Mouse (Mus musculus): Measurements from ENCODE around the gene Anks4b. TPM values are rescaled to one million over a fixed set of nuclear protein-coding genes. Genes with fewer than 3 reads are reported as not detected.
A peak's percentile ranks its signal among the peaks of the same experiment; 100 is the strongest.

Gene Anks4b
- polyA plus RNA-seq, 1 experiment from 2014 or later = not detected

- H3K4me1 ChIP-seq (ENCODE audit: control insufficient read depth, insufficient read depth, low read length) = no peaks in the 10 kb centered on the region
- 89% methylated on average over 6 of the region's 6 CpGs for WGBS
- ATAC-seq (ENCODE audit: insufficient number of reproducible peaks, low FRiP score, low TSS enrichment, low read depth) (no peak), DNase-seq (ENCODE audit: low spot score) (no peak)
- H3K9ac ChIP-seq (ENCODE audit: low read length) = no peak overlapping the region
- H3K36me3 ChIP-seq (ENCODE audit: control insufficient read depth, insufficient read depth, low read length) = no peaks in the 10 kb centered on the region
- H3K27ac ChIP-seq (replicated peaks; ENCODE audit: low read depth, low read length) = no peak overlapping the region
- no peak overlapping the region for H3K4me2 ChIP-seq (ENCODE audit: low read depth, severe bottlenecking)
- H3K4me3 ChIP-seq (ENCODE audit: low read depth, low read length) = no peak overlapping the region
- no peaks in the 10 kb centered on the region for H3K27me3 ChIP-seq (ENCODE audit: control insufficient read depth, insufficient read depth, low read length)
- H3K9me3 ChIP-seq (ENCODE audit: control insufficient read depth, low read length) = no peaks in the 10 kb centered on the region
Measured at GRCm38 (mm10) chr7:120192816-120193215, 19.2 kb downstream of the Anks4b start.

GRCm38 (mm10) chr7:120195207-120195606 is 21.5 kb downstream of the Anks4b start:
- Histone ChIP-seq H3K27ac (replicated peaks; ENCODE audit: low read depth, low read length) (no peak overlapping the region), H3K4me1 (ENCODE audit: control insufficient read depth, insufficient read depth, low read length) (no peaks in the 10 kb centered on the region), H3K27me3 (ENCODE audit: control insufficient read depth, insufficient read depth, low read length) (no peaks in the 10 kb centered on the region), H3K9me3 (ENCODE audit: control insufficient read depth, low read length) (no peaks in the 10 kb centered on the region), H3K9ac (ENCODE audit: low read length) (no peak overlapping the region), H3K4me2 (ENCODE audit: low read depth, severe bottlenecking) (no peak overlapping the region), H3K36me3 (ENCODE audit: control insufficient read depth, insufficient read depth, low read length) (no peaks in the 10 kb centered on the region), H3K4me3 (ENCODE audit: low read depth, low read length) (no peak overlapping the region)
- 87% methylated on average over 4 of the region's 4 CpGs for WGBS
- DNase-seq (ENCODE audit: low spot score) (no peak), ATAC-seq (ENCODE audit: insufficient number of reproducible peaks, low FRiP score, low TSS enrichment, low read depth) (no peak)

GRCm38 (mm10) chr7:120201231-120201744 is 27.6 kb downstream of the Anks4b start:
- peak; percentile 32 for DNase-seq (ENCODE audit: low spot score)
- Histone ChIP-seq H3K36me3 (ENCODE audit: control insufficient read depth, insufficient read depth, low read length) (no peaks in the 10 kb centered on the region), H3K27me3 (ENCODE audit: control insufficient read depth, insufficient read depth, low read length) (peaks cover 15% of the 10 kb centered on the region), H3K9me3 (ENCODE audit: control insufficient read depth, low read length) (no peaks in the 10 kb centered on the region), H3K4me2 (ENCODE audit: low read depth, severe bottlenecking) (peak overlapping the region; percentile 40), H3K9ac (ENCODE audit: low read length) (no peak overlapping the region), H3K27ac (replicated peaks; ENCODE audit: low read depth, low read length) (no peak overlapping the region), H3K4me1 (ENCODE audit: control insufficient read depth, insufficient read depth, low read length) (no peaks in the 10 kb centered on the region), H3K4me3 (ENCODE audit: low read depth, low read length) (peak overlapping the region; percentile 11)
- ATAC-seq (ENCODE audit: insufficient number of reproducible peaks, low FRiP score, low TSS enrichment, low read depth) = no peak
- WGBS = 3% methylated on average over 14 of the region's 14 CpGs

- DNase-seq (ENCODE audit: low spot score) (peak; percentile 43), ATAC-seq (ENCODE audit: insufficient number of reproducible peaks, low FRiP score, low TSS enrichment, low read depth) (no peak)
- Histone ChIP-seq H3K4me2 (ENCODE audit: low read depth, severe bottlenecking) (peak within 1 kb of the TSS; percentile 40), H3K4me3 (ENCODE audit: low read depth, low read length) (peak within 1 kb of the TSS; percentile 11), H3K9me3 (ENCODE audit: control insufficient read depth, low read length) (no peaks in the 10 kb centered on the region), H3K27me3 (ENCODE audit: control insufficient read depth, insufficient read depth, low read length) (peaks cover 15% of the 10 kb centered on the region), H3K27ac (replicated peaks; ENCODE audit: low read depth, low read length) (no peak within 1 kb of the TSS), H3K9ac (ENCODE audit: low read length) (no peak within 1 kb of the TSS), H3K4me1 (ENCODE audit: control insufficient read depth, insufficient read depth, low read length) (no peaks in the 10 kb centered on the region), H3K36me3 (ENCODE audit: control insufficient read depth, insufficient read depth, low read length) (no peaks in the 10 kb centered on the region)
- 2% methylated on average over 22 of the region's 26 CpGs for WGBS
Measured at GRCm38 (mm10) chr7:120201771-120202170, 28.1 kb downstream of the Anks4b start, which contains the start of gene Crym. Gene Crym (minus strand): TSS chr7:120202111.

- 4% methylated on average over 26 of the region's 26 CpGs for WGBS
- Histone ChIP-seq H3K9me3 (ENCODE audit: control insufficient read depth, low read length) (no peaks in the 10 kb centered on the region), H3K27ac (replicated peaks; ENCODE audit: low read depth, low read length) (no peak within 1 kb of the TSS), H3K27me3 (ENCODE audit: control insufficient read depth, insufficient read depth, low read length) (peaks cover 15% of the 10 kb centered on the region), H3K4me1 (ENCODE audit: control insufficient read depth, insufficient read depth, low read length) (no peaks in the 10 kb centered on the region), H3K9ac (ENCODE audit: low read length) (no peak within 1 kb of the TSS), H3K4me3 (ENCODE audit: low read depth, low read length) (no peak within 1 kb of the TSS), H3K36me3 (ENCODE audit: control insufficient read depth, insufficient read depth, low read length) (no peaks in the 10 kb centered on the region), H3K4me2 (ENCODE audit: low read depth, severe bottlenecking) (no peak within 1 kb of the TSS)
- ATAC-seq (ENCODE audit: insufficient number of reproducible peaks, low FRiP score, low TSS enrichment, low read depth) (peak; percentile 82), DNase-seq (ENCODE audit: low spot score) (peak; percentile 90)
Measured at GRCm38 (mm10) chr7:120203789-120204188, 30.1 kb downstream of the Anks4b start, which contains the start of gene Abca14. Gene Abca14 (plus strand): TSS chr7:120203961.

- H3K4me1 ChIP-seq (ENCODE audit: control insufficient read depth, insufficient read depth, low read length) = no peaks in the 10 kb centered on the region
- H3K4me3 ChIP-seq (ENCODE audit: low read depth, low read length) = no peak overlapping the region
- ATAC-seq (ENCODE audit: insufficient number of reproducible peaks, low FRiP score, low TSS enrichment, low read depth) (no peak), DNase-seq (ENCODE audit: low spot score) (no peak)
- no peaks in the 10 kb centered on the region for H3K9me3 ChIP-seq (ENCODE audit: control insufficient read depth, low read length)
- no peak overlapping the region for H3K4me2 ChIP-seq (ENCODE audit: low read depth, severe bottlenecking)
- no peak overlapping the region for H3K9ac ChIP-seq (ENCODE audit: low read length)
- H3K27me3 ChIP-seq (ENCODE audit: control insufficient read depth, insufficient read depth, low read length) = peaks cover 10% of the 10 kb centered on the region
- H3K36me3 ChIP-seq (ENCODE audit: control insufficient read depth, insufficient read depth, low read length) = no peaks in the 10 kb centered on the region
- H3K27ac ChIP-seq (replicated peaks; ENCODE audit: low read depth, low read length) = no peak overlapping the region
- WGBS = 62% methylated on average over 9 of the region's 9 CpGs
Measured at GRCm38 (mm10) chr7:120205989-120206388, 32.3 kb downstream of the Anks4b start.

- no peaks in the 10 kb centered on the region for H3K27me3 ChIP-seq (ENCODE audit: control insufficient read depth, insufficient read depth, low read length)
Measured at GRCm38 (mm10) chr7:120228541-120228940, 54.9 kb downstream of the Anks4b start.

More at GRCm38 (mm10) chr7:120228541-120228940, 54.9 kb downstream of the Anks4b start:
- no peak overlapping the region for H3K4me2 ChIP-seq (ENCODE audit: low read depth, severe bottlenecking)
- H3K9me3 ChIP-seq (ENCODE audit: control insufficient read depth, low read length) = no peaks in the 10 kb centered on the region
- H3K4me1 ChIP-seq (ENCODE audit: control insufficient read depth, insufficient read depth, low read length) = no peaks in the 10 kb centered on the region
- no peak overlapping the region for H3K27ac ChIP-seq (replicated peaks; ENCODE audit: low read depth, low read length)
- H3K4me3 ChIP-seq (ENCODE audit: low read depth, low read length) = no peak overlapping the region
- H3K36me3 ChIP-seq (ENCODE audit: control insufficient read depth, insufficient read depth, low read length) = no peaks in the 10 kb centered on the region
- H3K9ac ChIP-seq (ENCODE audit: low read length) = no peak overlapping the region
- ATAC-seq (ENCODE audit: insufficient number of reproducible peaks, low FRiP score, low TSS enrichment, low read depth) = no peak
- DNase-seq (ENCODE audit: low spot score) = no peak

Measured in limb, embryonic 11.5 days (tissue).